Mouse (Mus musculus) kidney, embryonic 14.5 days (tissue): Measurements from ENCODE around the gene Cdkal1. TPM values are rescaled to one million over a fixed set of nuclear protein-coding genes. Genes with fewer than 3 reads are reported as not detected.

Source experiments
- ATAC-seq: fragments of 200-750 bp; cut with Nextera tagmentation; 2 replicates; pipeline ENCODE4 v1.8.0; 2017; ENCODE audit warnings: moderate number of reproducible peaks, mild to moderate bottlenecking, moderate TSS enrichment, moderate library complexity; ENCODE audit not compliant: low FRiP score, low TSS enrichment
- H3K27ac ChIP-seq: fragments of 300-500 bp; sonication (generic); 2 replicates; pipeline ENCODE4 v1.5.1; 2014; ENCODE audit warnings: low read depth, mild to moderate bottlenecking, low read length, moderate library complexity, mixed read lengths
- H3K27me3 ChIP-seq: fragments of 300-500 bp; sonication (generic); 2 replicates; pipeline ENCODE4 v1.6.1; 2014; ENCODE audit warnings: mild to moderate bottlenecking, low read length; ENCODE audit not compliant: control insufficient read depth, insufficient read depth
- H3K36me3 ChIP-seq: fragments of 300-500 bp; sonication (generic); 2 replicates; pipeline ENCODE4 v1.6.1; 2014; ENCODE audit warnings: low read length, mixed read lengths; ENCODE audit not compliant: control insufficient read depth, insufficient read depth
- H3K4me1 ChIP-seq: fragments of 300-500 bp; sonication (generic); 2 replicates; pipeline ENCODE4 v1.6.1; 2014; ENCODE audit warnings: low read length, mixed read lengths; ENCODE audit not compliant: control insufficient read depth, insufficient read depth
- H3K4me2 ChIP-seq: fragments of 300-500 bp; sonication (generic); replicated peaks from 2 replicates; pipeline ENCODE4 v1.6.1; 2014; ENCODE audit warnings: low read depth, mild to moderate bottlenecking, low read length
- H3K4me3 ChIP-seq: fragments of 300-500 bp; sonication (generic); 2 replicates; pipeline ENCODE4 v1.5.1; 2014; ENCODE audit warnings: mild to moderate bottlenecking, low read length
- H3K9ac ChIP-seq: fragments of 300-500 bp; sonication (generic); 2 replicates; pipeline ENCODE4 v1.6.1; 2014; ENCODE audit warnings: low read depth, mild to moderate bottlenecking, low read length, moderate library complexity
- H3K9me3 ChIP-seq: fragments of 300-500 bp; sonication (generic); 2 replicates; pipeline ENCODE4 v1.6.1; 2016; ENCODE audit warnings: low read length; ENCODE audit not compliant: control insufficient read depth
- WGBS: fragments of 180-500 bp; shearing (Covaris S2); extraction: QIAGEN DNeasy Blood & Tissue Kit; methylation state at CpG from one replicate; pipeline ENCODE4 v1.1.7; 2014; 5-methylcytosine and 5-hydroxymethylcytosine counted together
- polyA plus RNA-seq: library from polyadenylated mRNA; unstranded; fragments of >200 nt; fragmentation: Nextera tagmentation; extraction: Ambion mirVana; gene quantifications from 2 replicates; pipeline ENCODE4 v1.2.1, GENCODE M21; 2014

Cdkal1 gene
- polyA plus RNA-seq, 1 experiment from 2014 or later: 35.9 TPM

DNA sequence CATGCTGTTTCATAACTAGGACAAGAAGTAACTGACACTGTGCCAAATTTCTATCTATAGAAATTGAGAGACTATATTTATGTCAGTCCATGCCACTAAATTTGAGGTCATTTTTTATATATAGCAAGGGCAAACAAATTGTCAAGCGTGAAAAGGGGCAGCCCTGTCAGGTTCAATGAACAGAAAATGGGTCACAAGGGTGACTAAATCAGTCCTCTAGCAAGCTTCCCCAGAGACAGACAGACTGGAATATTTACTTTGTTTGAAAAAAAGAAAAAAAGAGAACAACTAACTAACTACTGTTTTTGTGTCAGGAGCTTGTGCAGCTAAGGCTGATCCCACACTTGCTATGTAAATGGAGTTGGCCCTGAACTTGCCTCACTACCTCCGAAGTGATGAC lies 355.7 kb downstream of the Cdkal1 start:
- no peak for ATAC-seq
- WGBS: 66% methylated on average over 2 of the region's 2 CpGs

DNA sequence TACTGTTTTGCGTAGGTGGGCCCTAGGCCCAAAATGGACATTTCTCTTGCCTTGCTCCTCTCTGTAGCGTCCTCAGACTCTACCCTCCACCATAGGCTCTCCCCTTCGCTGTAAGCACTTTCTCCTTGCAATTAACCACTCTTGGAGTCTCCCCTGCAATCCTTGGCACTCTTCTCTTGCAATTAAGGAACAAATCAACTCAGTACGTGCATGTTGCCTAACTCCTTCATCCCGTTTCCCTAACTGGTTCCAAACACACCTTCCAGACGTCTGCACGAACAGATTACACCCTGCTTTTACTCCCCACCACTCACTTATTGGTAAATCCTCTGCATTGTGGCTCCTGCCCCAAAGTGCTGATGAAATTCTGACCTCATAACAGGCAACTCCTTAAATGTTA lies 358.2 kb downstream of the Cdkal1 start:
- no peak overlapping the region for H3K27ac ChIP-seq
- 77% methylated on average over 7 of the region's 7 CpGs for WGBS
- H3K36me3 ChIP-seq: no peaks in the 10 kb centered on the region
- no peaks in the 10 kb centered on the region for H3K9me3 ChIP-seq
- no peaks in the 10 kb centered on the region for H3K27me3 ChIP-seq
- no peak overlapping the region for H3K4me3 ChIP-seq
- H3K9ac ChIP-seq: no peak overlapping the region
- H3K4me2 ChIP-seq: no peak overlapping the region
- ATAC-seq: no peak
- H3K4me1 ChIP-seq: no peaks in the 10 kb centered on the region

More for the DNA sequence above, 355.7 kb downstream of the Cdkal1 start:
- H3K27ac ChIP-seq: no peak overlapping the region
- H3K9ac ChIP-seq: no peak overlapping the region
- no peaks in the 10 kb centered on the region for H3K4me1 ChIP-seq
- no peak overlapping the region for H3K4me2 ChIP-seq
- no peak overlapping the region for H3K4me3 ChIP-seq
- H3K9me3 ChIP-seq: no peaks in the 10 kb centered on the region
- H3K36me3 ChIP-seq: no peaks in the 10 kb centered on the region
- no peaks in the 10 kb centered on the region for H3K27me3 ChIP-seq

DNA sequence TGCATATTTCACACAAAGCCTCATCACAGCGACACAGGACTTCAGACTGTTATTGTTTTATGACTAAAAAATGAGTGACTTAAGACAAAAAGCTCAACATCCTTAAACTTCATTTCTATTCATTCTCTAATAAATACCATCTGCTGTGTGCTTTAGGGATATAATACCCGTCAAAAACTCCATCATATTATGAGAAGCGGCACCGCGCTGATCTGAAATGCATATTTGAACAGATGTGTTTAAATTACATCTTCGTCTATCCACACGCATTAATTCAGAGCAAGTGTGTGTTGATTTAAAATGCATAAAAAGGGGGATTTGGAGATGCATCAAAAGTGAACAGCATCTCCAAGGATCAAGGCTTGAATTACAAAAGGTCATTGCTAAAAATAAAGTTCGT lies 365.1 kb downstream of the Cdkal1 start:
- Histone ChIP-seq H3K9me3 (no peaks in the 10 kb centered on the region), H3K4me3 (no peak overlapping the region), H3K36me3 (no peaks in the 10 kb centered on the region), H3K9ac (no peak overlapping the region), H3K4me1 (no peaks in the 10 kb centered on the region), H3K27ac (no peak overlapping the region), H3K4me2 (no peak overlapping the region), H3K27me3 (no peaks in the 10 kb centered on the region)
- 94% methylated on average over 8 of the region's 8 CpGs for WGBS
- no peak for ATAC-seq

DNA sequence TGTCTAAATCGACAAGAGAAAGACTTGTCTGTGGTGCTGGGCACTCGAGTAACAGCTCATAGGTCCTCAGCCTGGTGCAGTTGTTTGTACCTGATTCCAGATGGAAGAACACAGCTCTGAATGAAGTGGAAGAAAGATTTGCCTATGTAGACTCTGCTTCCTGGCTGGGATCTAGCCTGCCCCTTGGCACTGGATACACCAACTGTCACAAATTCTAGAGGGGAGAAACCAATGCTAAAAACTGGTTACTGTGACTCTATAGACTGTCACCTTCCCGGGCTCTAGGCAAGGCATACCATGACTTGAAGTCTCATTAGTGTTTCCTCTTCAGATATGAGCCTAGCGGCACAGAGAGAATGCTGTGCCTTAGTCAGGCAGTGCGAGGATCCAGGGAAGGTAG lies 366.0 kb downstream of the Cdkal1 start:
- Histone ChIP-seq H3K9me3 (no peaks in the 10 kb centered on the region), H3K4me3 (no peak overlapping the region), H3K27me3 (no peaks in the 10 kb centered on the region), H3K9ac (no peak overlapping the region), H3K36me3 (no peaks in the 10 kb centered on the region), H3K4me2 (no peak overlapping the region), H3K4me1 (no peaks in the 10 kb centered on the region), H3K27ac (no peak overlapping the region)
- no peak for ATAC-seq
- 89% methylated on average over 5 of the region's 5 CpGs for WGBS

DNA sequence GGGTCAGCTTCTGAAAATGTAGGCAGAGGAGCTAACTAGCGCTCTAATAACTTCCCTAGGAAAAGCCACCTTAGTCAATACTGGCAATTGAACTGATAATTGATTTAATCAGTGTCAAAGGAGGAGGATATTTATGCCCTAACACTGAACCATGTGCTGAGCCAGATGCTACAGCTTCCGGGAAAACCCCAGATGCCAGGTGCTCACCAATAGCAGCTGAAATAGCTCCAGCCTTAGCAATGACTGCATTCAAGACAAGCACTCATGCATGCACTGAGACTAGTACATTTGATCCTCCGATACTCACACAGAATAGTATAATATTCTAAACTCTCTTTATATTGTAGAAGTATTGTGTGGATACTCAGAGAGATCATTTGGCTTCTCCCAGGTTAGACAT lies 368.8 kb downstream of the Cdkal1 start:
- WGBS: 59% methylated on average over 3 of the region's 3 CpGs
- Histone ChIP-seq H3K9me3 (no peaks in the 10 kb centered on the region), H3K27me3 (no peaks in the 10 kb centered on the region), H3K27ac (no peak overlapping the region), H3K4me1 (no peaks in the 10 kb centered on the region), H3K36me3 (no peaks in the 10 kb centered on the region), H3K4me2 (no peak overlapping the region), H3K9ac (no peak overlapping the region), H3K4me3 (no peak overlapping the region)
- no peak; the same call in 1 of the 2 replicates for ATAC-seq

DNA sequence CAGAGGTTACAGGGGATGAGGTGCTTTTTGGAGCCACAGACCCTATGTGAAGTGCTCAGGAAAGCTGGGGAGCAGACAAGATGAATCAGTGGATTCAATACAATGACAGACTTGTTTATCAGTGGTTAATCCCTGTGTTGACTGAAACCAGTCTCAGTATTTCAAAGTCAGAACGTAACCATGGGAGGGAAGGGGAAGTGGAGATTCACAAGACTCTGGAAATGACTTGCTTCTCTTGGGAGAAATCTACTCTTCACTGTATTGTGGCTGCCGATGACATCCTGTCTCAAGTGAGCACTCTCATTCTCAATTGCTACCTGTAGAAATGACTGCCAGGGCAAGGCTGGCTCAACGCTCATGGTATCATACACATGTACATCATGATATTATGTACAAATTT lies 371.5 kb downstream of the Cdkal1 start:
- no peak for ATAC-seq
- no peak overlapping the region for H3K4me2 ChIP-seq
- no peaks in the 10 kb centered on the region for H3K9me3 ChIP-seq
- no peaks in the 10 kb centered on the region for H3K27me3 ChIP-seq
- no peak overlapping the region for H3K4me3 ChIP-seq
- WGBS: 89% methylated on average over 3 of the region's 3 CpGs
- H3K9ac ChIP-seq: no peak overlapping the region
- no peaks in the 10 kb centered on the region for H3K4me1 ChIP-seq
- no peaks in the 10 kb centered on the region for H3K36me3 ChIP-seq
- H3K27ac ChIP-seq: no peak overlapping the region

DNA sequence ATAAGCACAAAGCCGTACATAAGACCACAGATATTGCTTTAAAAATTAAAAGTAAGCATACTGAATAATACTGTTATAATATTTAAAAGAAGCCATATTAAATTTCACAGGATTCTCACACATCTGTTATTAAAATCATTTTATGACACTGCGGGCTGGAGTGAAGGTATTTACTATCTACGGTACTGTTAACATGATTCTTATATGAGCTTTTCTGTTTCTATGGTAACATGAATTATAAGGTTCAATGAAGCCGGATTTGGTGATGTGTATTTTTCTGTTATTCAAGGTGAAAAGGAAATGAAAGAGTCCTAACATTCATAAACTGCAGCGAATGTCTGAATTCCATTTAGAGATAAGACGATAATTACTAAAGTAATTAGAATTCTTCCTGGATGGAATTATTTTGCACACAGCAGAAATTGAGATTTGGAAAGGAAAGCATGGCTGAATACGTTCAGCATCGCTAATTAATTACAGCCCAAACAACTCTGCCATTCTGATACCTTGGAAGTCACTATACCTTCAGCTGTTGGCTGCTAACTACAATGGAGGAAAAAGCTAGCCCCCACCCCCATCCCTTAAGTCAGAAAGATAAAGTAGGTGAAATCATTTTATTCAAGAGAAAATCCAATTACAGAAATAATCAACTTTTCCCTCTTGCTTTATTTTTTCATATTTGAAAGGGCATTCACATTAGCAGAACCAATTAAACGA lies 373.2 kb downstream of the Cdkal1 start:
- Histone ChIP-seq H3K27me3 (no peaks in the 10 kb centered on the region), H3K36me3 (no peaks in the 10 kb centered on the region), H3K4me1 (no peaks in the 10 kb centered on the region), H3K9me3 (no peaks in the 10 kb centered on the region), H3K27ac (no peak overlapping the region), H3K9ac (no peak overlapping the region), H3K4me3 (no peak overlapping the region), H3K4me2 (no peak overlapping the region)
- WGBS: 83% methylated on average over 9 of the region's 9 CpGs
- no peak for ATAC-seq

DNA sequence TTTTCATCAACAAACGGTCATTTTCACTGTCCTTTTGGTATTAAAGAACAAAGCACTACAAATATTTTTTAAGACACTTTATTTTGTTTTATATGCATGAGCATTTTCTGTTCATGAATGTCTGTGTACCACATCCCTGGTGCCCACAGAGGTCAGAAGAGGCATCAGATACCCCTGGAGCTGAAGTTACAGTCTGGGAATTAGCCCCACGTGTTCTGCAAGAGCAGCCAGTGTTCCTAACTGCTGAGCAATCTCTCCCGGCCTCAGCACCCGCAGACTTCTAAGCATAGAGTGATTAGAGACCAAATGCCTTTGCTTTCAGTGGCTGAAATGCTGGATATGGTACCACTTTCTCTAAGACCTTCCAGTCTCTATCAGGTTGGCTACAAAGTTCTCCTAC lies 379.1 kb downstream of the Cdkal1 start:
- H3K4me3 ChIP-seq: no peak overlapping the region
- WGBS: 62% methylated on average over 4 of the region's 4 CpGs
- no peaks in the 10 kb centered on the region for H3K27me3 ChIP-seq
- no peaks in the 10 kb centered on the region for H3K4me1 ChIP-seq
- ATAC-seq: no peak
- no peak overlapping the region for H3K9ac ChIP-seq
- no peaks in the 10 kb centered on the region for H3K36me3 ChIP-seq
- H3K9me3 ChIP-seq: no peaks in the 10 kb centered on the region
- H3K27ac ChIP-seq: no peak overlapping the region
- no peak overlapping the region for H3K4me2 ChIP-seq

DNA sequence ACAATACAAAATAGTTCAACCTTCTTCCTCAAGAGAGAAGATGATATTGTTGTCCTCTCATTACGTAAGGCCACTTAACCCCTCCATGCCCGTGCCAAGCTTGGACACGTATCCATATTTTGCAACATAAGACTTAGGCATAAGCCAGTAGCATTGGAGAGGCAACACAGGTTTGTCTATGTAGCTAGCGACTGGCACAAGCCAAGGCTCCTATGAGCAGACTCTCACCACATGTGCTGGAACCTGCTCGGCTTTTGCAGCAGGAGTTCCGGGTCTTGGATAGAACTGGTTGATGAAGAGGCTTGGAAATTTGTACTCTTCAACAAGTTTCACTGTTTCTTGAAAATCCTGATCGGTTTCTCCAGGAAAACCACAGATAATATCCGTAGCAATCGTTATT lies 381.2 kb downstream of the Cdkal1 start:
- Histone ChIP-seq H3K27me3 (no peaks in the 10 kb centered on the region), H3K4me1 (no peaks in the 10 kb centered on the region), H3K4me3 (no peak overlapping the region), H3K9ac (no peak overlapping the region), H3K4me2 (no peak overlapping the region), H3K9me3 (no peaks in the 10 kb centered on the region), H3K36me3 (no peaks in the 10 kb centered on the region), H3K27ac (no peak overlapping the region)
- ATAC-seq: no peak
- 96% methylated on average over 9 of the region's 9 CpGs for WGBS
